Mouse (Mus musculus) urinary bladder, postnatal 36 days (tissue): ENCODE measurements at regions not wholly inside any gene's neighbourhood (a gene's known extent, or its start where the extent isn't known, plus 50 kb on each side); places are given as distances from the start of the nearest gene placed in this dataset.
A peak's percentile ranks its signal among the peaks of the same experiment; 100 is the strongest.

Experiments
- DNase-seq, 2 experiments: peaks; one replicate each; pipeline ENCODE4 v3.0.0; 2022; ENCODE audit warnings: low spot score in 2 of 2, mixed read lengths in 1 of 2

DNA sequence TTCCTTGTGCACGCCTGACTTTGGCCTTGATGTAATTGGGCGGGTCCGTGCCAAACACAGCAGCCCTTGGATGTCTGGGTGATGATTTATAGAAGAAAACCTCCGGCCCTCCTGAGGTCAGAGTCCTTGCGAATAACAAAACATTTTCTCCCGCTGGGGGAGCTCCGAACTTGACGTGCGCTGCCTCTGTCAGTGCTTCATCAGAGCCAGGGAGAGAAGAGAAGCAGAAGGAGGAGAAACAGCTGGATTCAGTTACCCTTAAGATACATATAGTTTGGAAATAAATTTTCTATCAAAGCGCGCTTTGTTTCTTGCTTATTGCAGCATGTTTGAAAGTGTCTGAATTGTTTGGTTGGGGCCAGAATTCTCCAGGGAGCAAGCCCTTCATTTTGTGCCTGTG, 225.2 kb upstream of the Myocd start:
- DNase-seq = no peak

DNA sequence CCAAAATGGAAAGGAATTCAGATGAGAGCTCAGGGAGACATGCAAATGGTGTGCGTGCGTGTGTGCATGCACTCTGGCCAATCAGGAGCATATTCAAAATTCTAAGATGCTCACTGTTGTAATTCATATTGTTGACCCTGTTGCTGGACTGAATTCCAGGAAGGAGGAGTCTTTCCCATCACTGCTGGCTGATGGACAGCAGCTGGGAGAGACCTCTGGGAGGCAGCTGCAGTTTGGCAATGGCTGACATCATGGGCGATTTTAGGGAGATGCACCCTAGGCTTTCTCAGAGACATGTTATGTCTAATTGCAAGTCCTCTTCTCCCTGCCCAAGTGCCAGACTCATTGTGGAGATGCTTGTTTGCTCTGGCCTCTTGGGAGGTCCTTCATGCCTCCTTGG, 220.6 kb upstream of the Myocd start:
- DNase-seq = no peak

DNA sequence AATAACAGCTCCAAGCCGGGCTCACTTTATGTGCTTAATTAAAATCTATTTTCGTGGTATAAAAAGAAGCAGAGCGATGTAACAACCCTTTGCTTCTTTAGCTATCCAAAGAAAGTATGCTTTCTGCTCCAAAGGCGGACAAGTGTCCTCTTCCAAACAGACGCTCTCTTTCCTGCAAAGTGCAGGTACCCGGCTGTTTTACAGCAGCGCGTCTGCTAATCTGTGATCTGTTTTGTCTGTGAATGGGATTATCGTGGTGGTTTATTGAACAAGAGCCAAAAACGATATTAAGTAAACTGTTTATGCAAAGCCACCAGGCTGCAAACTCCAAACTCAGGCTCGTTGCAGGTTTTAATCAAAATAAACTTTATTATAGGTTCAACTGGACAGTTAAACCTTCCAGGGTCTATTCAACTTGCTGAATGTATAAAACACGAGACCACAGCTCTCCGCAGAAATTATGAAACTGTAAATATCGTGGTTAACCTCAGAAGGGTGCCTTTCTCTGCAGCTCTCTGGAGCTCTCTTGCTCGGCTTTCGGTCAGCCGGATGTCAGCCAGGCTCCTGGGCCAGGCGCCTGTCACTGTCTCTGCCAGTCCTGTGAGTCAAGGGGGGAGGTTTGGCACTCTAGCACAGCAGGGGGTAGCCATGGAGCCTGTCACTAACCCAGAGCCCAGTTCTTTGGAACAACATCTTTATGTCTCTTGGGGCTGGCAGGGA, 206.2 kb upstream of the Myocd start:
- peak in 1 of 2 experiments; percentile 21 for DNase-seq

DNA sequence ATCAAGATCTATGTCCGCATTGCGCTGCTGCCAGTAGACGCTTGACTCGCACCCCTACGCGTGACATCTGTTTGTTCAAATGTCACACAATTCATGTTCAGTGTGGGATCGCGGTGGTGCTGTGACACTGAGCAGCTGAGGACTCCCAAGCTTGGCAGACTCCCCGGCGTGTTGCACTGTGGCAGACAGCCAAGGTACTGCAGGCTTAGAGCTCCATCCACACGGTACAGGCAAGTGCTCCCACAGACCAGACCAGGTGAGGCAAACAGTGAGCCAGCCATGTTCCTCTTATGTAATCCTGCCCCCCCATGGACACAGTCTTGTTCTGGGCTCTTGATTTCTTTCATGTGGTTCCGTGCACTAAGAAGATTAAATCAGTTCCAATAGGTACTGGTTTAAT, 205.5 kb upstream of the Myocd start:
- peak in 1 of 2 experiments; percentile 51 for DNase-seq

DNA sequence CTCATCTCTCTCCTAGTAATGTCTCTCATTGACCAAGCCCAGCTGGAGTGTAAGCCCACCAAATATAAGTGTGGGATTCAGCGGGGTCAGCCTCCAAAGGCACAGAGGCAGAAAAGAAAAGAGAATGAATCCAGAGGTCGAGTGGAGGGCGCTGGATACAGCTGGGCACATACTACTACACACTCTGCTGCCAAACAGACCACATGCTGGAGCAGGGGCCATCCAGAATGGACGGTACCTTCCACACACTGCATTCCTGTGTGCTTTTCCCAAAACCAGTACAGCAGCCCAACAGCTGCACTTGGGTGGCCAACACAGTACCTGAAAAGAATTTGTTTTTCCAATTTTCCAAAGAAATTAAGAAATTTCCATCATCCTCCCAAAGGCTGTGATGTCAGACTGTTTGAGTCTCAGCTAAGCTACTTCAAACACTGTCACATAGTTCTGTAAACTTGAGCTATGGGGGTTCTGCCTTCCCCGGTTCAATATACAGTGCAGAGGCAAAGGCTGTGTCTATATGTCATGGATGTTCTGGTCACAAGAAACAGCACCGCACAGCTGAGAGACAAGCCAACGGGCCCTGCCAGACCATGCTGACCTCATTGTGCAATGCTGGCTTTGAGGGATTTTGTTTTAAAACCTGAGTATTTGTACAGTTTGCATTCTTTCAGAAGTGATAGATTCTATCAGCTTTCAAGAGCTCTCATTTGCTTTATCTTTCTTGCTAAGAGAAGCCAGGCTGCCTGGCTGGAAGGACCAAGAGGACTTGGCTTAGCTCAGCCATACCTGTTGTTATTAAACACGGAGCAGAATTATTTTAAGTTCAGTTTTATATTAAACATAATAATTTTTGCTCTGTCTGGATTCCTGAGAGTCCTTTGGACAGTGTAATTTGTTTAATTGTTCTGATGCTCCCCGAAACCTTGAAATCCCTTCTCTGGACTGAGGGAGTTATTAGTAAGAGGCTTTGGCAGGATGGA, 200.3 kb upstream of the Myocd start:
- no peak for DNase-seq

DNA sequence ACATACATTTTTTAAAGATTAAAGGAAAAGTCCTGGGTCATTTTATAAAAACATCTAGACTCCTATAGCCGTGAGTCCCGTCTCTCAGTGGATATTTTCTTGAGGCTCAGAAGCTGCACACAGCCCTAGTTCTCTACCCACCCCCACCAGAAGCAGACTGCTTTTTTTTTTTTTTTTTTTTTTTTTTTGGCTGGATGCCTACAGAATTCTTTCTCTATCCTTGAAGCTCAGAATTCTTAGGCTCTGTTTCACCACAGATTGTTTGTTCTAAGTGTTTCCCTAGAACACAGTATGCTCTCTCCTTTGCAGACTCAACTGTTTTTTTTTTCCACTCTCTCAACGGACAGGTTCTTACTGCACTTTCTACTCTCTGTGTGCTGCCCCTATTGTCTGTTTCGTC, 191.3 kb upstream of the Myocd start:
- DNase-seq = no peak

DNA sequence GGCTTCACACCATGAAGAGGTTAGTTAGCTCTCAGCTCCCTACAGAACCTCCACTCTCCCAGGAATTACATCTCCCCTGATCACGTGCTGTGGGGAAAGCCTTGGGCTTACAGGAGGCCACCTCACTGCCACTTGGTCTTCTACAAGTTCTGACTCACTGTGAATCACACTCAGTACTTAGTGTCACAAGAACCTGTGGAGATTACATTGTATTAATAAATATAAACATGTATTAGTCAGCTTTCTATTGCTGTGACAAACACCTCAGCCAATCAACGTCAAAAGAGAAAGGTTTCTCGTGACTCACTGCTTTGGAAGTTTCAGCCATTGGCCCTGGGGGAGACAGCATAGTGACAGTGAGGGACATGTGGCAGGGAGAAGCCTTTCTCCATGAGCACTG, 178.6 kb upstream of the Myocd start:
- no peak for DNase-seq

DNA sequence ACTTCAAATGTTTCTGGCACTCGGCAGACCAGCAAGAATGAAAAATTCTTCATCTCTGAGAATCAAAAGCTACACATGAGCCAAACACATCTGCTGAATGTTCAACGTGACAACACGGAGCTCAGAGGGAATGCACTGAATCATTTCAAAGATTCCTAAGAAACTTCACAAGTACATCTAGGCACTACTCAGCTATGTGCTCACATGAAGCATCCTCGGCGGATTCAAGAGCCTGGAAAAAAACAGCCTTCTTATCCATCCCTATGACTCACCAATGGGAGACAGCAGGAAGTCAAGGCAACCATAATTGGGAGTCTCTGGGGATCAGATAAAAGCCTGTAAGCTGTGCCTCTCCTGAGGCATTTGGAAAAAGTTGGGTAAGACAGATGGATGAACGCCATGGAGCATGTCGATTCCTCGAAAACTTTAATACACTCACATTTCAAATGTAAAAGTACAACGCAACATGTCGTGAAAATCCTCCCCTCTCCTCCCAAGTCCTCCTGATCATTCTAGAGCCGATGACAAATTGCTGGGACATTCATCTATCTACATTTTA, 173.8 kb upstream of the Myocd start:
- DNase-seq = peak in 1 of 2 experiments; percentile 5

DNA sequence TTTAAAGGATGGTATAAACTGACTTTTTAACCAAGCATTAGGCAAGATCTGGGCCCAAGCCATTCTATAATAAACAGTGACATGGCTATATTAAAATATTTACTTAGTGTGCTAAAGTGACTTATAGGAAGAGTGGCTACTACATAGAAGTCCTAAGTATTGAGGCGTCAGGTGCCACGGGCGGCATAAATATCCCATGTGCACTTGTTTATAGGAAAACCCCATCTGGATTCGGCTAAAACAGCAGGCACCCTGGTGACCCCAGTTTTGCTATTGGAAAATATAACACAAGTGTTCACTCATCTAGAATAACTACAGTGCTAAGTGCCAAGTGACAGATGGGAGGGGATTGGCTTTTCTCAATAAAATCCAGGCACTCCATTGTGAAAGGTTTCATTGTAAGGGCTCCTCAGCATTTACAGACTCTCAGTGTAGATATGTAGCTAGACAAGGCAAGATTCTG, 165.9 kb upstream of the Myocd start:
- DNase-seq = no peak

DNA sequence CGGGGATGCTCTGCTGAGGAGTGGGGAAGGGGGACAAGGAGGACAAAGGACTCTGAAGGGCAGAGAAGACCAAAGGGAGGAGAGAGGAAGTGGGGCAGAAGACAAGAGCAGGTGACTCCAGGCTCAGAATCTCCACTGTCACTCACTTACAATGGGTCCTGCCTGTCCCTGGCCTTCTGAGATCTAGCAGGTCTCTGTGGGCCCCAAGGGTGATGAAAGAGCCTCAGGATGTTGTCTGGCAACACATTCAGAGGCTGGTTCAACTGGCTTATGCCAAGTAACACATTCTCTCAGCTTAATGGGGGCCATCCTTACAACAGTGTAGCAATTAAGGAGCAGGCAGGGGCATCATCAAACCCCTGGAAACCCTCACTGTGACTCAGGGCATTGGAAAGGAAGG, 152.1 kb upstream of the Myocd start:
- DNase-seq = no peak

DNA sequence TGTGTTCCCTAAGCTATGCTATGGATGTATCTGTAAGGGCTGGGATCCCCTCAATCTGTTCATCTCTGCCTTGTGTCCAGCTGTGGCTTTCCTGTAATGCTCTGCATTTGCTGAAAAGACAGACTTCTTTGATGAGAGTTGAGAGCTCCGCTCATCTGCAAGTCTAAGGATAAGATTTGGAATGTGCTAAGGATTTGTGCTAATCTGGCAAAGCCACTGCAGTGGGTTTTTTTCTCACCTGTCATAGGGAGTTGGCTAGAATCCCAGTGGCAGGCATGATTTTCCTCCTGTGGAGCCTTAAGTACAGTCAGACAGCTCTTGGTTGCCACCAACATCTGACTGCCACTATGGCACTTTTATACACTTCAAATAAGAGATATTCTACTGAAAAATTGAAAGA, 138.8 kb upstream of the Myocd start:
- no peak for DNase-seq

DNA sequence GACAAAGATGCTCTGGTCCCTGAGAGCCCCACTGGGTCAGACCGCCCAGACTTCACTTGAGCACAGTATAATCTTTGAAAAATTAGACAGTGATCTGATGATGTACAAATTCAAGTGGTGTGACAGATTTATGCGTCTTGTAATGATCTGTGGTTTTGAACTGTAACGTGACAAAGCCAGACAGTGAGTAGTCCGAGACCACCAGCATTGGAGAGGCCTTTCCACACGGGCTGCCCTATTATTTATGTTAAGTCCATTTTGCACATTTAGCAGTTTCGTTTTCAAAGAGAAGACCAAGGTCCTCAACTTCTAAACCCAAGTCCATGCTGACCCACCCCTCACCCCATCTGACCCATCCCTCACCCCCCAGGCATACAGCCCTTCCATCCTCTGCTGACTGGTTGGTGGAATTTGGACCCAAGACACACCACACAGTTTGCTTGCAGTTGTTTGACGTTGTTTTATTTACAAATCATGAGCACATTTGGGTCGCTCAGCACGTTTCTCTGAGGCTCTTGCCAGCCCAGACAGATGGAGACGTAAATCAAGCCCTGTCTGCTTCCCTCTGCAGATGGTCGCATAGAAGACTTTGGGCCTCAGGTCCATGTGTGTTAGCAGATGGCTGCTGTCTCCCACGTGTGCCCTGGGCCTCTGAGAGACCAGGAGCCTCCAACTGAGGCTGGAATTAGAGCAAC, 132.8 kb upstream of the Myocd start:
- no peak for DNase-seq

DNA sequence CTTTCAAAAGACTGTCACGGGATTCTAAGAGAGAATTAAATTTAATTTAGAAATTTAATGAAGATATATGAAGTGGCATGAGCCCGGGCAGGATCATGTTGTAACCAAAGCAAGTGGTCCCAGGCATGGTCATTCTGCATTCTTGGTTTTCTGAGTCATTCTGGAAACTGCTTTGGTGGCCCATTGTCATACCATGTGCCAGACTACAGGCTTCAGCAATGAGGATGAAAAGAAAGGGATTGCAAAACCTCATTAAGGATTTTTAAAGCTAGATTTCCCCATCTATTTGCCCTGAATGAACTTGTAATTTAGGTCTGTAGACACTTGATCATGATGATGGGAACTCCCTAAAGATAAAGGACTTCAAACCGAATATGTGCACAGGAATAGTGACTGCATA, 119.4 kb upstream of the Myocd start:
- DNase-seq = no peak

DNA sequence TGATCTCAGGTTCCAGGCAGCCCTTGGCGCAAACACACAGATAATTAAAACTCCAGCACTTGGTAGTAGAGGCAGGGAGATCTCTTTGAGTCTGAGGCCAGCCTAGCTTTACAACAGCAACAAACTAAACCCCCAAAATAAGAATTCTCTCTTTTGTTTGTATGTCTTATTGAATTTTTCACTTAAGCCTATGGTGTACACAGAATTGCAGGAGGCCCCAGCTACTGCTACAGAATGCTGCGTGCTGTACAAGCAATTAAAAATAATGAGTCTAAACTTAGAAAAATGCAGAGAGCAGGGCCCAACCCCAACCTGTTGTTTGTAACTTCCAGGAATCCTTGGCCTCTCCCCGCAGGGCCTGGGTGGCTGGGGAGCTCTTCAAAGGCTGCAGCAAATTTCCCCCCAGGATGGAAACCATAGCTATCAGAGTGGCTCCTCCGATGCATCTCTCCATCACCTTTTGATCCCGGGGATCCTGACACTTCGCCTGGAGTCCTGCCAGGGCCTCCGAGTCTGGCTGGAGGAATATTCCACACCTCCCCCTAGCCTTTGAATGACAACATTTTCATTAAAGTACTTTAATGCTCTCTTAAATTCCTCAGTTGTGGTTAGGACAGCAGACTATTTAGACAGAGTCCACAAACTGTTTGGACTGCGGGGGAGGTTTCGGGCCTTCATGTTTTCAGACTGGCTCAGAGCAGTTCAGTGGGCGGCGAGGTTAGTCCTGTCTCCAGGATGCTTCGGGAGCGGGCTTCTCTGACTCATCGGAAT, 116.7 kb upstream of the Myocd start:
- DNase-seq = peak in 1 of 2 experiments; percentile 11

DNA sequence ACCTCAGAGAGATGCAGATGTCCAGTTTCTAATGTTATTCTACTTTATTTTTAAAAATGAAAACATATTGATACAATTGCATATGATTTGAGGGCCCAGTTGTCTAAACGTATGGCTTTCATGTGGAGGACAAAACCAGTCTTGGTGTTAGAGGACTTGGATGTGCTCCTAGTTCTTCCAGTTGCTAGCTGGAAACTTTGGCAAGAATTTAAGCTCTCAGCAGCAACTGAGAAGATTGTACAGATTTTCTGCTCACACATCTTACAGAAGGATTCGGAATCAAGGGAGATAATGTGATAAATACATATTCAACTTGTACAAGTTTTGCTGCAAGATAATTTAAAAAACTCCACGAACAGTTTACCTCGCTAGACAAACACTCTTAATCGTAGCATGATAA, 105.6 kb upstream of the Myocd start:
- DNase-seq = no peak

DNA sequence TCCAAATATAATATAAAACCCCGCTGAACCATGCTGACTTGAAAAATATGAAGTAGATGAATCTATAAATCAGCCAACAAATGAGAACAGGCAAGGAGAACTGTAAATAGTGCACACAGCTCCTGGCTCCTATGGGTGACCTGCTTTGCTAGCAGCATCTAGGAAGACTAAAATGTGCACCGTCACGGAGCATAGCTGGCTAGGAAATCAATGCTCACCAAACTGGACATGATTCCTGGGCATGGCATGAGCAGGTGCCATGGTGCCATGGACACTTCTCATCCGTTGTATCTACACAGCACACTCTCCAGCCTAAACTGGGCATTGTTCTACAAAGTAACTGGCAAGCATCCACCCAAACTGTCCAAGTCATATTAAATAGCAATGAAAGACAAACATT, 103.3 kb upstream of the Myocd start:
- DNase-seq = no peak

DNA sequence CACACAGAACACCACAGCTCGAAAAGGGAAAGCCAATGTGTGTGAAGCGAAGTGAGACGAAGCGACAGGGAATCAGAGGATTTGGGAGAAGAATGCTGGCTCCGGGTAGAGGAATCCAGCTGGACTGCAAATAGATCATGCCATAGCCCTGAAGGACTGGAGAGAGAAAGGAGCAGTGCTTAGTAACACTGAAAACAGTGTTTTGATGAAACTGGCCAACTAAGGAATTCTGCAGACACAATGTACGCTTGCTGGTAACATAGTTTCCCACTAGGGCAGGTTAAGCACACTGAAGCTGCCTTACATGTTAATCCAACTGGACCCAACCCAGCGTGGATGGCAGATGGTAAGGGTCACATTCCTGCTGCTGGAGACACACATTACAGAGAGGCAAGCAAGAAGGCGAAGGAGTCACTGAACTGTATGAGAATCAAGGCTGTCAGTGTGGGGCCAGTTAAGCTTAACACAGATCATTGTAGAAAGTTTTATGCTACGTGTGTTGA, 102.6 kb upstream of the Myocd start:
- no peak for DNase-seq

DNA sequence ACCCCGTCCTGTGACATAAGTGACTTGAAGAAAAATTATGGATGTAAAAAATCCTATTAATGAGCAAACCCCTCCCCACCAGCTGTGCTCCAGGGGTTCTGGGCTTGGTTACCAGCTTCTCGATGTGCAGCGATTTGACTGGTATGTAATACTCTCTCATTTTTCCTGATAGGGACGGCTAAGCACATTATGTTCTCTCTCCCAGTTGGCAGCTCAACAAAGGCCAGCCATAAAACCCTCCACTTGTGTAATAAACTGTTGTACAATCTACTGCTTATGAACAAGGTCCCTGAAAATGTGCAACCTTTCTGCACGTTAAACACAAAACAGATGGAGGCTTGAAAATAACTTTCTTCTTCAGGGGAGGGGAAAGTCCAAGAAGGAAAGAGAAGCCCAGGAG, 98.0 kb upstream of the Myocd start:
- DNase-seq = peak; percentile 20 to 51

DNA sequence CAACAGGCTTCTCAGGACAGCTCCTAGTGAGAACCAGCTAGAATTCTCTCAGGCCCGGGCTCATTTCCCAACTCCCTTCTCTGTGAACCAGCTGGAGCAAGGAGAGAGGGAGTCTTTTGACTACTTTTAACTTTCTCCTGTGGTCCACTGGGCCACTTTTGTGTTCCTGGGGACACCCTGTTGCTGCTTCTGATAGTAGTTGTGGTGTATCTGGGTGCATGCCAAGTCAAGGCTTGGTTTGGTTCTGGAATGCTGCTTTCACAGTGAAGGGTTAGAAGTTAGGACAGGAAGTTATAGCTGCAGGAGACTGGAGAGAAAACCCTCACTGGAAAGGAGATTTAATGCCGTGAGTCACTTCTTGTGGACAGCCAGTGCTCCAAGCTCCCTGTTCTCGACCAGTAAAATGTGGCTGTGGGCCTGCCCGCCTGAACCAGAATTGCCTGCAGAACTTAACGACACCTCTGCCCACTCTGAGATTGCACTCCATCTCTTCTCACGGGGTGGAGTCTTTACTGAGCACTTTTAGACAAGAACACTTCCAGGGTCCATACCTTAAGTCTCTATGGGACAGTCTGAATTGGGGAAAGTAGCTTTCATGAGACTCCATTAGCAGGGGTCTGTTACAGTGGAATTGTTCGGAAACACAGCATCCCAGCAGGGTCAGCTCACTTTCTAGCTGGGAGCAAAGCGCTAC, 97.0 kb upstream of the Myocd start:
- DNase-seq = peak in 1 of 2 experiments; percentile 17
